Mouse (Mus musculus) kidney, adult 2 months (tissue): ENCODE data around the gene Kif1b.

Source experiments
- CTCF ChIP-seq: fragments of 200-500 bp; conservative IDR thresholded peaks from 2 replicates; pipeline ENCODE4 v1.5.1; 2011; ENCODE audit warnings: low read depth, mild to moderate bottlenecking, control low read depth, low read length, moderate library complexity, mixed read lengths; ENCODE audit not compliant: insufficient read depth, insufficient read length
- POLR2A ChIP-seq: fragments of 200-500 bp; IDR thresholded peaks from one replicate; pipeline ENCODE4 v1.6.1; 2011; ENCODE audit warnings: low read depth, low read length, control low read depth

GRCm38 (mm10) chr4:149178328-149178727 is 129.2 kb downstream of the Kif1b start:
- TF ChIP-seq POLR2A (no peak), CTCF (no peak)
